26 mouse cellular contexts compared by ENCODE assay signal in genomic region chr8:92851381-92851780, GRCm38 (mm10). TPM values are rescaled to one million over a fixed set of nuclear protein-coding genes. Genes with fewer than 3 reads are reported as not detected.
DNase-seq lines count a peak whose midpoint lies in the region; ATAC-seq lines count a peak whose summit lies in the region.
"Had no signal": no experiment of that assay in that cellular context is flagged by ENCODE, and none has a peak within 500 bp of the region (broad histone marks: within the 10 kb centered on the region; RNA-seq: fewer than 3 reads in every experiment).

No protein-coding gene starts in this region.

- no peak overlapping the region for H3K4me2 ChIP-seq in hindbrain, embryonic 16.5 days (ENCODE audit: low read length)
- H3K4me2 ChIP-seq in embryonic facial prominence, embryonic 12.5 days (replicated peaks), result no peak overlapping the region
- H3K4me2 ChIP-seq: embryonic facial prominence, embryonic 15.5 days; heart, embryonic 11.5 days; hindbrain, embryonic 14.5 days had no signal

- no peak for DNase-seq in hindbrain, embryonic 10.5 days (ENCODE audit: low spot score)
- peak; percentile 5 for DNase-seq in embryonic facial prominence, embryonic 10.5 days (ENCODE audit: low spot score)
- no peak for DNase-seq in kidney, adult 8-10 months
- no peak for DNase-seq in cerebellum, adult 11-12 months
- DNase-seq: adrenal gland, adult 2 months; adrenal gland, postnatal 14 days; cerebellum, adult 11 months; cerebellum, adult 8-10 months; cerebellum, postnatal 10 days; cerebellum, postnatal 36 days; embryo, embryonic 11 days; forebrain, postnatal 0 days; gastrocnemius, adult 2 months; gastrocnemius, postnatal 14 days; heart, adult 18-20 months had no signal

- WGBS in hindbrain, embryonic 10.5 days, result 64% methylated on average over 3 of the region's 3 CpGs
- 80% methylated on average over 3 of the region's 3 CpGs for WGBS in hindbrain, embryonic 16.5 days
- 75% methylated on average over 3 of the region's 3 CpGs for WGBS in embryonic facial prominence, embryonic 10.5 days
- WGBS in embryonic facial prominence, embryonic 12.5 days, result 70% methylated on average over 3 of the region's 3 CpGs

- no peak overlapping the region for H3K4me3 ChIP-seq in hindbrain, embryonic 10.5 days
- no peak overlapping the region for H3K4me3 ChIP-seq in hindbrain, embryonic 16.5 days (ENCODE audit: low read length)
- no peak overlapping the region for H3K4me3 ChIP-seq in embryonic facial prominence, embryonic 10.5 days
- no peak overlapping the region for H3K4me3 ChIP-seq in embryonic facial prominence, embryonic 12.5 days
- H3K4me3 ChIP-seq: embryonic facial prominence, embryonic 15.5 days; gastrocnemius, adult 2 months had no signal

- peaks cover 66% of the 10 kb centered on the region for H3K4me1 ChIP-seq in hindbrain, embryonic 10.5 days (replicated peaks)
- peaks cover 18% of the 10 kb centered on the region for H3K4me1 ChIP-seq in hindbrain, embryonic 16.5 days (ENCODE audit: control insufficient read depth, insufficient read depth, low read depth, low read length)
- H3K4me1 ChIP-seq in embryonic facial prominence, embryonic 10.5 days, result peaks cover 63% of the 10 kb centered on the region
- peaks cover 20% of the 10 kb centered on the region for H3K4me1 ChIP-seq in embryonic facial prominence, embryonic 12.5 days

- H3K9ac ChIP-seq in hindbrain, embryonic 16.5 days (ENCODE audit: low read depth, low read length), result no peak overlapping the region
- peak overlapping the region; percentile 15; the same call in 1 of the 2 replicates for H3K9ac ChIP-seq in embryonic facial prominence, embryonic 12.5 days
- H3K9ac ChIP-seq: embryonic facial prominence, embryonic 15.5 days; forebrain, postnatal 0 days; hindbrain, embryonic 14.5 days had no signal

- ATAC-seq in hindbrain, embryonic 16.5 days, result no peak
- ATAC-seq in embryonic facial prominence, embryonic 12.5 days (ENCODE audit: insufficient number of reproducible peaks, insufficient read depth, low FRiP score, low TSS enrichment), result no peak
- ATAC-seq: CD4-positive, CD25-positive, alpha-beta regulatory T cell, adult 4 months; forebrain, embryonic 14.5 days; forebrain, postnatal 0 days had no signal

- H3K9me3 ChIP-seq in hindbrain, embryonic 10.5 days, result 0 out of 2 replicates have a peak, but pooled peaks cover 5% of the 10 kb centered on the region
- peaks cover under 1% of the 10 kb centered on the region; the same call in 1 of the 2 replicates for H3K9me3 ChIP-seq in hindbrain, embryonic 16.5 days (ENCODE audit: control insufficient read depth, low read length)
- H3K9me3 ChIP-seq in embryonic facial prominence, embryonic 10.5 days, result no peaks in the 10 kb centered on the region
- no peaks in the 10 kb centered on the region for H3K9me3 ChIP-seq in embryonic facial prominence, embryonic 12.5 days
- H3K9me3 ChIP-seq: embryonic facial prominence, embryonic 15.5 days had no signal

- H3K27me3 ChIP-seq in hindbrain, embryonic 10.5 days (ENCODE audit: insufficient read depth, poor library complexity, severe bottlenecking), result peaks cover 19% of the 10 kb centered on the region
- H3K27me3 ChIP-seq in hindbrain, embryonic 16.5 days (replicated peaks; ENCODE audit: control insufficient read depth, insufficient read depth, low read length), result 0 out of 2 replicates have a peak, but pooled peaks cover 5% of the 10 kb centered on the region
- H3K27me3 ChIP-seq in embryonic facial prominence, embryonic 10.5 days (replicated peaks; ENCODE audit: low read depth, poor library complexity, severe bottlenecking), result peaks cover 9% of the 10 kb centered on the region
- H3K27me3 ChIP-seq in embryonic facial prominence, embryonic 12.5 days, result no peaks in the 10 kb centered on the region; the same call in 1 of the 2 replicates
- H3K27me3 ChIP-seq: embryonic facial prominence, embryonic 15.5 days had no signal

- H3K36me3 ChIP-seq in hindbrain, embryonic 10.5 days, result peaks cover 20% of the 10 kb centered on the region
- no peaks in the 10 kb centered on the region for H3K36me3 ChIP-seq in hindbrain, embryonic 16.5 days (ENCODE audit: control insufficient read depth, insufficient read depth, low read length)
- H3K36me3 ChIP-seq in embryonic facial prominence, embryonic 10.5 days (replicated peaks), result peaks cover 73% of the 10 kb centered on the region
- peaks cover 63% of the 10 kb centered on the region for H3K36me3 ChIP-seq in embryonic facial prominence, embryonic 12.5 days

- peak overlapping the region; percentile 16; the same call in 1 of the 2 replicates for H3K27ac ChIP-seq in hindbrain, embryonic 10.5 days
- H3K27ac ChIP-seq in hindbrain, embryonic 16.5 days (ENCODE audit: low read depth, low read length), result no peak overlapping the region
- no peak overlapping the region for H3K27ac ChIP-seq in embryonic facial prominence, embryonic 10.5 days (replicated peaks)
- no peak overlapping the region for H3K27ac ChIP-seq in embryonic facial prominence, embryonic 12.5 days
- H3K27ac ChIP-seq: embryonic facial prominence, embryonic 15.5 days; hindbrain, embryonic 14.5 days had no signal

RNA-seq across cellular contexts. Expression of gene Lpcat2, which starts 3.8 kb away (rescaled TPM):
- polyA plus RNA-seq in hindbrain, embryonic 10.5 days (2016; fragmentation: Nextera tagmentation; extraction: Ambion mirVana), result 3.4 and 4.3 TPM in 2 replicates
- 10.6 and 10.9 TPM in 2 replicates for polyA plus RNA-seq in hindbrain, embryonic 16.5 days (2015; fragmentation: Nextera tagmentation; extraction: Ambion mirVana)
- polyA plus RNA-seq in embryonic facial prominence, embryonic 10.5 days (2016; fragmentation: Nextera tagmentation; extraction: Ambion mirVana), result 3.1 and 4.3 TPM in 2 replicates
- 7.2 and 8.4 TPM in 2 replicates for polyA plus RNA-seq in embryonic facial prominence, embryonic 12.5 days (2016; fragmentation: Nextera tagmentation; extraction: Ambion mirVana)

RNA-seq across cellular contexts. Expression of gene Mmp2, which starts 24.3 kb away (rescaled TPM):
- 60.8 and 71.4 TPM in 2 replicates for polyA plus RNA-seq in hindbrain, embryonic 10.5 days (2016; fragmentation: Nextera tagmentation; extraction: Ambion mirVana)
- polyA plus RNA-seq in hindbrain, embryonic 16.5 days (2015; fragmentation: Nextera tagmentation; extraction: Ambion mirVana), result 22.4 and 26.5 TPM in 2 replicates
- polyA plus RNA-seq in embryonic facial prominence, embryonic 10.5 days (2016; fragmentation: Nextera tagmentation; extraction: Ambion mirVana), result 103 and 120 TPM in 2 replicates
- 203 and 209 TPM in 2 replicates for polyA plus RNA-seq in embryonic facial prominence, embryonic 12.5 days (2016; fragmentation: Nextera tagmentation; extraction: Ambion mirVana)
- polyA plus RNA-seq: CD4-positive, CD25-positive, alpha-beta regulatory T cell, adult 4 months had no signal

RNA-seq across cellular contexts. Expression of gene Capns2, which starts 49.8 kb away (rescaled TPM):
- polyA plus RNA-seq in hindbrain, embryonic 10.5 days (2016; fragmentation: Nextera tagmentation; extraction: Ambion mirVana), result 0.16 and 0.26 TPM in 2 replicates
- 0.46 TPM in 1 of 2 replicates, not detected in the other for polyA plus RNA-seq in hindbrain, embryonic 16.5 days (2015; fragmentation: Nextera tagmentation; extraction: Ambion mirVana)
- 0.25 TPM in 1 of 2 replicates, not detected in the other for polyA plus RNA-seq in embryonic facial prominence, embryonic 10.5 days (2016; fragmentation: Nextera tagmentation; extraction: Ambion mirVana)
- 0.38 and 0.53 TPM in 2 replicates for polyA plus RNA-seq in embryonic facial prominence, embryonic 12.5 days (2016; fragmentation: Nextera tagmentation; extraction: Ambion mirVana)
- polyA plus RNA-seq: adrenal gland, adult 2 months; C2C12; CD4-positive, CD25-positive, alpha-beta regulatory T cell, adult 4 months; embryonic facial prominence, embryonic 11.5 days; forebrain, embryonic 11.5 days; forebrain, embryonic 14.5 days; forebrain, postnatal 0 days; hindbrain, embryonic 11.5 days had no signal
